Mouse (Mus musculus): ENCODE measurements around the gene Auts2. TPM values are rescaled to one million over a fixed set of nuclear protein-coding genes. Genes with fewer than 3 reads are reported as not detected.
A peak's percentile ranks its signal among the peaks of the same experiment; 100 is the strongest.

Gene Auts2
- polyA plus RNA-seq, 1 experiment from 2014 or later: 14.7 TPM

GRCm38 (mm10) chr5:131956998-131957397 is 586.1 kb downstream of the Auts2 start:
- H3K9me3 ChIP-seq (ENCODE audit: control insufficient read depth, low read length): no peaks in the 10 kb centered on the region
- H3K4me2 ChIP-seq (ENCODE audit: low read depth, low read length): no peak overlapping the region
- no peak overlapping the region for H3K9ac ChIP-seq (ENCODE audit: low read depth, low read length)
- H3K27ac ChIP-seq (ENCODE audit: low read length): no peak overlapping the region
- WGBS: 84% methylated on average over 3 of the region's 3 CpGs
- ATAC-seq: no peak
- H3K36me3 ChIP-seq (ENCODE audit: control insufficient read depth, insufficient read depth, low read length): no peaks in the 10 kb centered on the region
- no peaks in the 10 kb centered on the region for H3K4me1 ChIP-seq (ENCODE audit: control insufficient read depth, insufficient read depth, low read length)
- H3K27me3 ChIP-seq (replicated peaks; ENCODE audit: control insufficient read depth, insufficient read depth, low read length): no peaks in the 10 kb centered on the region
- no peak overlapping the region for H3K4me3 ChIP-seq (ENCODE audit: low read length)

- no peaks in the 10 kb centered on the region for H3K4me1 ChIP-seq (ENCODE audit: control insufficient read depth, insufficient read depth, low read length)
- H3K9me3 ChIP-seq (ENCODE audit: control insufficient read depth, low read length): no peaks in the 10 kb centered on the region
- 48% methylated on average over 7 of the region's 7 CpGs for whole genome bisulfite sequencing
- no peak overlapping the region for H3K4me3 ChIP-seq (ENCODE audit: low read length)
- no peak overlapping the region for H3K9ac ChIP-seq (ENCODE audit: low read depth, low read length)
- H3K4me2 ChIP-seq (ENCODE audit: low read depth, low read length): no peak overlapping the region
- no peak overlapping the region for H3K27ac ChIP-seq (ENCODE audit: low read length)
- ATAC-seq: no peak
- no peaks in the 10 kb centered on the region for H3K27me3 ChIP-seq (replicated peaks; ENCODE audit: control insufficient read depth, insufficient read depth, low read length)
- no peaks in the 10 kb centered on the region for H3K36me3 ChIP-seq (ENCODE audit: control insufficient read depth, insufficient read depth, low read length)
Observed at GRCm38 (mm10) chr5:131956090-131956489, 587.1 kb downstream of the Auts2 start.

GRCm38 (mm10) chr5:131955227-131956016 is 587.7 kb downstream of the Auts2 start:
- H3K27me3 ChIP-seq (replicated peaks; ENCODE audit: control insufficient read depth, insufficient read depth, low read length): no peaks in the 10 kb centered on the region
- no peak for ATAC-seq
- WGBS: 85% methylated on average over 8 of the region's 8 CpGs
- no peak overlapping the region for H3K4me2 ChIP-seq (ENCODE audit: low read depth, low read length)
- H3K4me1 ChIP-seq (ENCODE audit: control insufficient read depth, insufficient read depth, low read length): no peaks in the 10 kb centered on the region
- no peaks in the 10 kb centered on the region for H3K9me3 ChIP-seq (ENCODE audit: control insufficient read depth, low read length)
- no peak overlapping the region for H3K4me3 ChIP-seq (ENCODE audit: low read length)
- no peaks in the 10 kb centered on the region for H3K36me3 ChIP-seq (ENCODE audit: control insufficient read depth, insufficient read depth, low read length)
- H3K27ac ChIP-seq (ENCODE audit: low read length): no peak overlapping the region
- H3K9ac ChIP-seq (ENCODE audit: low read depth, low read length): no peak overlapping the region

DNA sequence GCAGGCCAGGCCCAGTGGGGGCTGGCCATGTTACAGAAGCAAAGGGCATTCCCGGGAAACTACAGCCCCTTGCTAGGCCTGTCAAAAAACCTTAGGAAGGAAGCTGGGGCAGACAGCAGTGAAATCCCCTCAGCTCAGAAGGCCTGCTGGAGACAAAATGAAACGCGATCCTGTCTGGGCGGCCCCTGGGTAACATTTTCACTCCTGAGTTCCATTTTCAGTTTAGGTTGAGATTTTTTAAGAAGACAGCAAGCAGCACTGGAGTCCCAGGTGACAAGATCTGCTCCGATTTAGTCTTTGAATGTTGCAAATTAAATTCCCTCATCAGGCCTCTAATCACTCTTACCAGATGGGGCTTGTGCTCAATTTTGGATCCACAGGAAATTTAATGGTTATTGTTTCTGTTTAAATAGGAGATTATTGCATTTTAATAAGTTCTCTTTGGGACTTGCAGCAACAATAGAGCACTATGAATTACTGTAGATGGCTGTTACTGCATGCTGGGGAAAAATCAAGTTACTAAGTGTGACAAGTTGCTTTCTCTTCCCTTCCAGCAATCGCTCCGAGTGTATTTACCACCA is 594.5 kb downstream of the Auts2 start:
- no peaks in the 10 kb centered on the region for H3K27me3 ChIP-seq (replicated peaks; ENCODE audit: control insufficient read depth, insufficient read depth, low read length)
- H3K4me3 ChIP-seq (ENCODE audit: low read length): no peak overlapping the region
- H3K4me2 ChIP-seq (ENCODE audit: low read depth, low read length): no peak overlapping the region
- H3K36me3 ChIP-seq (ENCODE audit: control insufficient read depth, insufficient read depth, low read length): no peaks in the 10 kb centered on the region
- no peaks in the 10 kb centered on the region for H3K9me3 ChIP-seq (ENCODE audit: control insufficient read depth, low read length)
- H3K27ac ChIP-seq (ENCODE audit: low read length): no peak overlapping the region
- ATAC-seq: no peak
- 57% methylated on average over 7 of the region's 7 CpGs for WGBS
- 0 out of 2 replicates have a peak, but pooled peaks cover 4% of the 10 kb centered on the region for H3K4me1 ChIP-seq (ENCODE audit: control insufficient read depth, insufficient read depth, low read length)
- H3K9ac ChIP-seq (ENCODE audit: low read depth, low read length): no peak overlapping the region

DNA sequence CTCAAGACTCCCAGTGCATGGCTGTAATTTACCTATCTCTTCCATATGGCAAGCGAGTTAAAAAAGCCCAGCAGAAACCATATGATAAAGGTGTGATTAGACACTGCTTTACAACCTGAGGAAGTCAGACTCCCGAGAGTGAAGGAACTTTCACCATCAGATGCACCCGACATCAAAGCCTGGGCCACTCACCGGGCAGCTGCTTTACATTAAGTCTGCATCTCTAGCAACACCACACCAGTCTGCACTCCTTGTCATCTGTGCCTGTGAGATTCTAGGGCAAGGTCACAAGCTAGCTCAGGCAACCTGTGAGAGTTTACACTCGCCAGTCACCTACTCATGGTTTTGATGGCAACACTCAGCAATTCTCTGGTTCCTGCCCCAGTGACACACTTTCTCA is 596.3 kb downstream of the Auts2 start:
- Histone ChIP-seq H3K4me1 (ENCODE audit: control insufficient read depth, insufficient read depth, low read length) (0 out of 2 replicates have a peak, but pooled peaks cover 4% of the 10 kb centered on the region), H3K9me3 (ENCODE audit: control insufficient read depth, low read length) (no peaks in the 10 kb centered on the region), H3K27ac (ENCODE audit: low read length) (no peak overlapping the region), H3K4me2 (ENCODE audit: low read depth, low read length) (no peak overlapping the region), H3K36me3 (ENCODE audit: control insufficient read depth, insufficient read depth, low read length) (no peaks in the 10 kb centered on the region), H3K9ac (ENCODE audit: low read depth, low read length) (no peak overlapping the region), H3K27me3 (replicated peaks; ENCODE audit: control insufficient read depth, insufficient read depth, low read length) (no peaks in the 10 kb centered on the region), H3K4me3 (ENCODE audit: low read length) (no peak overlapping the region)
- 62% methylated on average over 5 of the region's 5 CpGs for WGBS
- ATAC-seq: no peak

DNA sequence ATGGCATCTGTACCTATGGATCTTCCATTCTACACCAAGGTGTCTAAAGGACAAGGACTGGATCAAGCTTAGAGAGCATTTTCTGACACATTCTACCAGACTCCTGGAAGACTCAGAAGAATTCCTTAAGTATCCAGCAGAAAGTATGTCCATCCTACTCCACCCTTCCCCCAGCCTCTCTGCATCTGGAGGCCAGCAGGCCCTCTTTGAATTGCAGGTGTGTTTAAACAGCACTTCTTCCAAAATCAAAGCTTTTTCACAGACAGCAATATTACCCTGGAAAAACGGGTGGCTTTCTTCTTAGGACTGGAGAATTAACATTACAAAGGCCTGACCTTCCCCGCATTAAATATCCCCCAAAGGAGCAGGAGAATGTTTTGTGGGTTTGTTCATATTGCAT is 598.4 kb downstream of the Auts2 start:
- H3K9ac ChIP-seq (ENCODE audit: low read depth, low read length): no peak overlapping the region
- 0 out of 2 replicates have a peak, but pooled peaks cover 4% of the 10 kb centered on the region for H3K4me1 ChIP-seq (ENCODE audit: control insufficient read depth, insufficient read depth, low read length)
- no peaks in the 10 kb centered on the region for H3K9me3 ChIP-seq (ENCODE audit: control insufficient read depth, low read length)
- H3K4me3 ChIP-seq (ENCODE audit: low read length): no peak overlapping the region
- H3K36me3 ChIP-seq (ENCODE audit: control insufficient read depth, insufficient read depth, low read length): no peaks in the 10 kb centered on the region
- no peak overlapping the region for H3K4me2 ChIP-seq (ENCODE audit: low read depth, low read length)
- WGBS: 54% methylated on average over 2 of the region's 2 CpGs
- no peak overlapping the region for H3K27ac ChIP-seq (ENCODE audit: low read length)
- H3K27me3 ChIP-seq (replicated peaks; ENCODE audit: control insufficient read depth, insufficient read depth, low read length): no peaks in the 10 kb centered on the region
- no peak for ATAC-seq

DNA sequence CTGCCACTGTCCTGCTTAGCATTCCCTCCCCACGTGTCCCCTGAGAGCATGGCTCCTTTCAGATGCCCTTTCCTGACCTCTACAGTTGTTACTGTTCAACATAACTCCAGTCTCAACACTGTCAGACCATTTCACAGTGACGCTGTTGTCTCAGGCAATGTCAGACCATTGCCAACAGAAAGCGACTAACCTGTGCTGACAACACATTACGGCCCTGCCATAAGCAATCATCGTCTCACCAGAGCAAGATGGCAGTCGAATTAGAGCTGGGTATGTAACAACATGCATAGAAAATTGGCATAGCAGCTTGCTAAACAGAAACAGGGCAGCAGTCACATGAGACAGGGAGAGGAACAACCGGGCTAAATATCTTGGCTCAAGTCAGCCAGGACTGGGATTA is 614.4 kb downstream of the Auts2 start:
- no peak overlapping the region for H3K4me2 ChIP-seq (ENCODE audit: low read depth, low read length)
- no peak overlapping the region for H3K9ac ChIP-seq (ENCODE audit: low read depth, low read length)
- WGBS: 78% methylated on average over 7 of the region's 7 CpGs
- H3K27me3 ChIP-seq (replicated peaks; ENCODE audit: control insufficient read depth, insufficient read depth, low read length): no peaks in the 10 kb centered on the region
- H3K4me1 ChIP-seq (ENCODE audit: control insufficient read depth, insufficient read depth, low read length): no peaks in the 10 kb centered on the region
- no peak overlapping the region for H3K4me3 ChIP-seq (ENCODE audit: low read length)
- H3K36me3 ChIP-seq (ENCODE audit: control insufficient read depth, insufficient read depth, low read length): no peaks in the 10 kb centered on the region
- no peak for ATAC-seq
- no peaks in the 10 kb centered on the region for H3K9me3 ChIP-seq (ENCODE audit: control insufficient read depth, low read length)
- H3K27ac ChIP-seq (ENCODE audit: low read length): no peak overlapping the region

DNA sequence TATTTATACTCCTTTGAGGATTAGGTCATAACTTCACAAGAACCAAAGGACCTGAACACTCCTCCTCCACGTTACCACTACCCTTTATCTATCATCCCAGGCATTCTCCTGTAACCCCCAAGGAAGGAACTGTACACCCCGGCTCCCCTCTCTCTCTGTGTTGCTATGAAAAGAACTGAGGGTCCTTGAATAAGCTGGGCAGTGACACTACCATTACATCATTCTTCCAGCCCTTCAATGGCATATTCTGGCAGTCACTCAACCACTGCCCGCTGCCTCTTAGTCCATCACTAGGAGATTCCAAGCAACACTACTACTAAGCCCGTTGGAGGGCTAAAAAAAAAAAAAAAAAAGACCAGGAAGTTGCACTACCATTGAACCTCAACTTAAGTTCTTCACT is 620.4 kb downstream of the Auts2 start:
- Histone ChIP-seq H3K9ac (ENCODE audit: low read depth, low read length) (no peak overlapping the region), H3K4me2 (ENCODE audit: low read depth, low read length) (no peak overlapping the region), H3K4me3 (ENCODE audit: low read length) (no peak overlapping the region), H3K36me3 (ENCODE audit: control insufficient read depth, insufficient read depth, low read length) (no peaks in the 10 kb centered on the region), H3K27me3 (replicated peaks; ENCODE audit: control insufficient read depth, insufficient read depth, low read length) (no peaks in the 10 kb centered on the region), H3K27ac (ENCODE audit: low read length) (no peak overlapping the region), H3K4me1 (ENCODE audit: control insufficient read depth, insufficient read depth, low read length) (0 out of 2 replicates have a peak, but pooled peaks cover 5% of the 10 kb centered on the region), H3K9me3 (ENCODE audit: control insufficient read depth, low read length) (no peaks in the 10 kb centered on the region)
- 80% methylated on average over 4 of the region's 4 CpGs for WGBS
- no peak for ATAC-seq

- Histone ChIP-seq H3K4me1 (ENCODE audit: control insufficient read depth, insufficient read depth, low read length) (0 out of 2 replicates have a peak, but pooled peaks cover 5% of the 10 kb centered on the region), H3K9ac (ENCODE audit: low read depth, low read length) (no peak overlapping the region), H3K4me3 (ENCODE audit: low read length) (no peak overlapping the region), H3K27ac (ENCODE audit: low read length) (peak overlapping the region; percentile 37; the same call in 1 of the 2 replicates), H3K36me3 (ENCODE audit: control insufficient read depth, insufficient read depth, low read length) (no peaks in the 10 kb centered on the region), H3K27me3 (replicated peaks; ENCODE audit: control insufficient read depth, insufficient read depth, low read length) (no peaks in the 10 kb centered on the region), H3K4me2 (ENCODE audit: low read depth, low read length) (no peak overlapping the region), H3K9me3 (ENCODE audit: control insufficient read depth, low read length) (no peaks in the 10 kb centered on the region)
- ATAC-seq: peak; percentile 83
- 59% methylated on average over 5 of the region's 5 CpGs for WGBS
Observed at GRCm38 (mm10) chr5:131922118-131922517, 621.0 kb downstream of the Auts2 start.
